Comparison of ENCODE assay signal across 17 mouse cellular contexts in the genomic region with DNA sequence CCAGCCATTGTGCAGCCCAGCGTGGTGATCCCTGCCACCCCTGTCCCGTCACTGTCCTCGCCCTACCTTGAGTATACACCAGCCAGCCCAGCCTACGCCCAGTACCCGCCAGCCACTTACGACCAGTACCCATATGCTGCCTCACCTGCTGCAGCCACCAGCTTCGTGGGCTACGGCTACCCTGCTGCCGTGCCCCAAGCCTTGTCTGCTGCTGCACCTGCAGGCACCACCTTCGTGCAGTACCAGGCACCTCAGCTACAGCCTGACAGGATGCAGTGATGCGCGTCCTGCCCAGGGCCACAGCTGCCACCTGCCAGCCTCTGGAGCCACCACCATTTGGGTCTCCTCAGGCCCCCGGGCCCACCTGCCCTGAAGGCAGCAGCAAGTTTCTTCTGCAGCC. TPM values are rescaled to one million over a fixed set of nuclear protein-coding genes. Genes with fewer than 3 reads are reported as not detected.
DNase-seq lines count a peak whose midpoint lies in the region; ATAC-seq lines count a peak whose summit lies in the region.
"Had no signal": no experiment of that assay in that cellular context is flagged by ENCODE, and none has a peak within 500 bp of the region (broad histone marks: within the 10 kb centered on the region; RNA-seq: fewer than 3 reads in every experiment).

No protein-coding gene starts in this region.

- no peaks in the 10 kb centered on the region for H3K9me3 ChIP-seq in embryonic facial prominence, embryonic 13.5 days
- H3K9me3 ChIP-seq in embryonic facial prominence, embryonic 10.5 days, result no peaks in the 10 kb centered on the region
- no peaks in the 10 kb centered on the region for H3K9me3 ChIP-seq in neural tube, embryonic 14.5 days (ENCODE audit: control insufficient read depth, low read length)
- H3K9me3 ChIP-seq in liver, embryonic 15.5 days (replicated peaks), result no peaks in the 10 kb centered on the region
- H3K9me3 ChIP-seq in hindbrain, embryonic 12.5 days (replicated peaks), result no peaks in the 10 kb centered on the region
- H3K9me3 ChIP-seq: forebrain, embryonic 13.5 days; hindbrain, embryonic 13.5 days; midbrain, embryonic 15.5 days had no signal

- no peak overlapping the region for H3K4me3 ChIP-seq in embryonic facial prominence, embryonic 13.5 days
- no peak overlapping the region for H3K4me3 ChIP-seq in embryonic facial prominence, embryonic 10.5 days
- no peak overlapping the region for H3K4me3 ChIP-seq in neural tube, embryonic 14.5 days (ENCODE audit: low read depth, low read length)
- H3K4me3 ChIP-seq in liver, embryonic 15.5 days (replicated peaks), result peak overlapping the region; percentile 91
- H3K4me3 ChIP-seq in hindbrain, embryonic 12.5 days, result no peak overlapping the region
- H3K4me3 ChIP-seq: forebrain, embryonic 13.5 days; hindbrain, embryonic 13.5 days; midbrain, embryonic 15.5 days had no signal

- peaks cover 76% of the 10 kb centered on the region for H3K36me3 ChIP-seq in embryonic facial prominence, embryonic 13.5 days
- H3K36me3 ChIP-seq in embryonic facial prominence, embryonic 10.5 days (replicated peaks), result peaks cover 82% of the 10 kb centered on the region
- H3K36me3 ChIP-seq in neural tube, embryonic 14.5 days (ENCODE audit: control insufficient read depth, insufficient read depth, low read length), result peaks cover 19% of the 10 kb centered on the region
- peaks cover 86% of the 10 kb centered on the region for H3K36me3 ChIP-seq in liver, embryonic 15.5 days (replicated peaks)
- peaks cover 65% of the 10 kb centered on the region for H3K36me3 ChIP-seq in hindbrain, embryonic 12.5 days
- H3K36me3 ChIP-seq: midbrain, embryonic 15.5 days had no signal

- H3K9ac ChIP-seq in embryonic facial prominence, embryonic 13.5 days, result 0 out of 2 replicates have a peak overlapping the region, but pooled peaks have one; percentile 16
- H3K9ac ChIP-seq in neural tube, embryonic 14.5 days (replicated peaks; ENCODE audit: low read depth, low read length), result no peak overlapping the region
- peak overlapping the region; percentile 71 for H3K9ac ChIP-seq in liver, embryonic 15.5 days
- no peak overlapping the region for H3K9ac ChIP-seq in hindbrain, embryonic 12.5 days
- H3K9ac ChIP-seq: forebrain, embryonic 13.5 days; hindbrain, embryonic 13.5 days; midbrain, embryonic 15.5 days had no signal

- no peak overlapping the region for H3K27ac ChIP-seq in embryonic facial prominence, embryonic 13.5 days
- no peak overlapping the region for H3K27ac ChIP-seq in embryonic facial prominence, embryonic 10.5 days (replicated peaks)
- H3K27ac ChIP-seq in neural tube, embryonic 14.5 days (ENCODE audit: low read depth, low read length), result no peak overlapping the region
- peak overlapping the region; percentile 99 for H3K27ac ChIP-seq in liver, embryonic 15.5 days (replicated peaks)
- H3K27ac ChIP-seq in hindbrain, embryonic 12.5 days, result no peak overlapping the region
- H3K27ac ChIP-seq: forebrain, embryonic 13.5 days; hindbrain, embryonic 13.5 days; midbrain, embryonic 15.5 days had no signal

- H3K27me3 ChIP-seq in embryonic facial prominence, embryonic 13.5 days, result no peaks in the 10 kb centered on the region
- H3K27me3 ChIP-seq in embryonic facial prominence, embryonic 10.5 days (replicated peaks; ENCODE audit: low read depth, poor library complexity, severe bottlenecking), result no peaks in the 10 kb centered on the region
- H3K27me3 ChIP-seq in neural tube, embryonic 14.5 days (ENCODE audit: control insufficient read depth, insufficient read depth, low read length), result no peaks in the 10 kb centered on the region
- H3K27me3 ChIP-seq in liver, embryonic 15.5 days, result no peaks in the 10 kb centered on the region
- no peaks in the 10 kb centered on the region for H3K27me3 ChIP-seq in hindbrain, embryonic 12.5 days
- H3K27me3 ChIP-seq: forebrain, embryonic 13.5 days; hindbrain, embryonic 13.5 days; midbrain, embryonic 15.5 days had no signal

- ATAC-seq in embryonic facial prominence, embryonic 13.5 days (ENCODE audit: insufficient number of reproducible peaks, insufficient read depth, low FRiP score, low TSS enrichment, low read depth), result no peak
- peak; percentile 10; the same call in 1 of the 2 replicates for ATAC-seq in neural tube, embryonic 14.5 days (ENCODE audit: low read depth)
- ATAC-seq in liver, embryonic 15.5 days (ENCODE audit: insufficient read depth), result no peak
- ATAC-seq in hindbrain, embryonic 12.5 days (ENCODE audit: low FRiP score), result no peak
- ATAC-seq: forebrain, embryonic 13.5 days; midbrain, embryonic 15.5 days had no signal

- H3K4me2 ChIP-seq in embryonic facial prominence, embryonic 13.5 days, result no peak overlapping the region
- H3K4me2 ChIP-seq in neural tube, embryonic 14.5 days (ENCODE audit: low read depth, low read length), result no peak overlapping the region
- H3K4me2 ChIP-seq in liver, embryonic 15.5 days, result peak overlapping the region; percentile 93
- no peak overlapping the region for H3K4me2 ChIP-seq in hindbrain, embryonic 12.5 days (replicated peaks)
- H3K4me2 ChIP-seq: forebrain, embryonic 13.5 days; hindbrain, embryonic 13.5 days; midbrain, embryonic 15.5 days had no signal

- H3K4me1 ChIP-seq in embryonic facial prominence, embryonic 13.5 days, result 0 out of 2 replicates have a peak, but pooled peaks cover 1% of the 10 kb centered on the region
- H3K4me1 ChIP-seq in embryonic facial prominence, embryonic 10.5 days, result peaks cover 12% of the 10 kb centered on the region; the same call in 1 of the 2 replicates
- H3K4me1 ChIP-seq in neural tube, embryonic 14.5 days (ENCODE audit: control insufficient read depth, insufficient read depth, low read length), result no peaks in the 10 kb centered on the region
- peaks cover 100% of the 10 kb centered on the region for H3K4me1 ChIP-seq in liver, embryonic 15.5 days (replicated peaks)
- no peaks in the 10 kb centered on the region for H3K4me1 ChIP-seq in hindbrain, embryonic 12.5 days
- H3K4me1 ChIP-seq: forebrain, embryonic 13.5 days; midbrain, embryonic 15.5 days had no signal

- WGBS in embryonic facial prominence, embryonic 13.5 days, result 94% methylated on average over 13 of the region's 13 CpGs
- WGBS in embryonic facial prominence, embryonic 10.5 days, result 91% methylated on average over 13 of the region's 13 CpGs
- 98% methylated on average over 13 of the region's 13 CpGs for WGBS in neural tube, embryonic 14.5 days
- WGBS in liver, embryonic 15.5 days (ENCODE audit: insufficient replicate concordance), result 82% methylated on average over 13 of the region's 13 CpGs
- 93% methylated on average over 13 of the region's 13 CpGs for WGBS in hindbrain, embryonic 12.5 days

- DNase-seq in embryonic facial prominence, embryonic 10.5 days (ENCODE audit: low spot score), result no peak
- DNase-seq in neural tube, embryonic 10.5 days (ENCODE audit: extremely low spot score, low spot score), result no peak
- DNase-seq in thymus, postnatal 36 days, result peak; percentile 45 to 74
- no peak for DNase-seq in adrenal gland, postnatal 36 days
- DNase-seq: adrenal gland, postnatal 14 days; kidney, adult 2 months; lung, postnatal 36 days had no signal

RNA-seq across cellular contexts. Expression of gene Rbm38, which starts 13.2 kb away (rescaled TPM):
- polyA plus RNA-seq in embryonic facial prominence, embryonic 13.5 days (2015; fragmentation: Nextera tagmentation; extraction: Ambion mirVana), result 24.2 and 25.8 TPM in 2 replicates
- polyA plus RNA-seq in embryonic facial prominence, embryonic 10.5 days (2016; fragmentation: Nextera tagmentation; extraction: Ambion mirVana), result 85.7 and 95.6 TPM in 2 replicates
- polyA plus RNA-seq in neural tube, embryonic 14.5 days (2014; fragmentation: Nextera tagmentation; extraction: Ambion mirVana), result 11.9 and 13.3 TPM in 2 replicates
- polyA plus RNA-seq in liver, embryonic 15.5 days (2015; fragmentation: Nextera tagmentation; extraction: Ambion mirVana), result 315 and 352 TPM in 2 replicates
- 38.9 and 44.8 TPM in 2 replicates for polyA plus RNA-seq in hindbrain, embryonic 12.5 days (2016; fragmentation: Nextera tagmentation; extraction: Ambion mirVana)
- 10 to 100 TPM; 20.8 to 30.0 TPM for total RNA-seq in adrenal gland, postnatal 36 days (2021)

RNA-seq across cellular contexts. Expression of gene Rae1, which starts 33.6 kb away (rescaled TPM):
- polyA plus RNA-seq in embryonic facial prominence, embryonic 13.5 days (2015; fragmentation: Nextera tagmentation; extraction: Ambion mirVana), result 137 and 148 TPM in 2 replicates
- polyA plus RNA-seq in embryonic facial prominence, embryonic 10.5 days (2016; fragmentation: Nextera tagmentation; extraction: Ambion mirVana), result 176 and 179 TPM in 2 replicates
- polyA plus RNA-seq in neural tube, embryonic 14.5 days (2014; fragmentation: Nextera tagmentation; extraction: Ambion mirVana), result 108 and 118 TPM in 2 replicates
- polyA plus RNA-seq in liver, embryonic 15.5 days (2015; fragmentation: Nextera tagmentation; extraction: Ambion mirVana), result 64.0 and 64.7 TPM in 2 replicates
- polyA plus RNA-seq in hindbrain, embryonic 12.5 days (2016; fragmentation: Nextera tagmentation; extraction: Ambion mirVana), result 111 and 126 TPM in 2 replicates
- 10 to 100 TPM; 64.8 to 66.1 TPM for total RNA-seq in adrenal gland, postnatal 36 days (2021)

RNA-seq across cellular contexts. Expression of gene Spo11, which starts 56.0 kb away (rescaled TPM):
- polyA plus RNA-seq in embryonic facial prominence, embryonic 13.5 days (2015; fragmentation: Nextera tagmentation; extraction: Ambion mirVana), result 2.8 and 3.9 TPM in 2 replicates
- 0.26 and 0.46 TPM in 2 replicates for polyA plus RNA-seq in embryonic facial prominence, embryonic 10.5 days (2016; fragmentation: Nextera tagmentation; extraction: Ambion mirVana)
- 0.09 and 0.45 TPM in 2 replicates for polyA plus RNA-seq in neural tube, embryonic 14.5 days (2014; fragmentation: Nextera tagmentation; extraction: Ambion mirVana)
- polyA plus RNA-seq in liver, embryonic 15.5 days (2015; fragmentation: Nextera tagmentation; extraction: Ambion mirVana), result 0.03 TPM in 1 of 2 replicates, not detected in the other
- polyA plus RNA-seq in hindbrain, embryonic 12.5 days (2016; fragmentation: Nextera tagmentation; extraction: Ambion mirVana), result 0.50 and 0.93 TPM in 2 replicates
- total RNA-seq in adrenal gland, postnatal 36 days (2021), result not detected
- total RNA-seq: adrenal gland, postnatal 14 days; gastrocnemius, adult 18-20 months; heart, adult 8-10 months had no signal
- polyA plus RNA-seq: liver, adult 2 months had no signal

Comparison
In these comparisons a context has a peak if more than half of its experiments do, and no peak if none do; other contexts are left out.
1. H3K9ac ChIP-seq: peak in embryonic facial prominence, embryonic 13.5 days (single experiment) and liver, embryonic 15.5 days (single experiment); none in neural tube, embryonic 14.5 days (single experiment) and hindbrain, embryonic 12.5 days (single experiment).
2. DNase-seq: peak in thymus, postnatal 36 days (2 of 2); none in embryonic facial prominence, embryonic 10.5 days (single experiment), neural tube, embryonic 10.5 days (single experiment) and adrenal gland, postnatal 36 days (0 of 2).